Mouse (Mus musculus): ENCODE measurements around the gene Poc1a.

Poc1a gene

DNA sequence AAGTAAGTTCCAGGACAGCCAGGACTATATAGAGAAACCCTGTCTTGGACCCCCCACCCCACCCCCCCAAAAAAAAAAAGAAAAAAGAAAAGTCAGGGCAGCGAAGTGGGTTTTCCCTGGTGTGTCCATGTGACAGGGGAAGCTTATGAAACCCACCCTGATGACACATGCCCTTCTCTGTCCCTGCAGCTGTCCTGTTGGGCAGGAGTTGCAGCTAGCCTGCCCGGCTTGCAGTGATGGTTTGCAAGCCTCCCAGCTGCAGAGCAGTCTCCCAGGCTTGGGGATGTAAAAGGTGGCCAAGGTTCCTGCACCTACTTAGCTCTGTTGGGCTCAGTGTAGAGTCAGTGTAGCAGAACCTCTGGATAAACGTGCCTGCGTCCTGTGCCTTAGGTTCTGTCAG, 58.9 kb downstream of the Poc1a start:
- no peak for DNase-seq

DNA sequence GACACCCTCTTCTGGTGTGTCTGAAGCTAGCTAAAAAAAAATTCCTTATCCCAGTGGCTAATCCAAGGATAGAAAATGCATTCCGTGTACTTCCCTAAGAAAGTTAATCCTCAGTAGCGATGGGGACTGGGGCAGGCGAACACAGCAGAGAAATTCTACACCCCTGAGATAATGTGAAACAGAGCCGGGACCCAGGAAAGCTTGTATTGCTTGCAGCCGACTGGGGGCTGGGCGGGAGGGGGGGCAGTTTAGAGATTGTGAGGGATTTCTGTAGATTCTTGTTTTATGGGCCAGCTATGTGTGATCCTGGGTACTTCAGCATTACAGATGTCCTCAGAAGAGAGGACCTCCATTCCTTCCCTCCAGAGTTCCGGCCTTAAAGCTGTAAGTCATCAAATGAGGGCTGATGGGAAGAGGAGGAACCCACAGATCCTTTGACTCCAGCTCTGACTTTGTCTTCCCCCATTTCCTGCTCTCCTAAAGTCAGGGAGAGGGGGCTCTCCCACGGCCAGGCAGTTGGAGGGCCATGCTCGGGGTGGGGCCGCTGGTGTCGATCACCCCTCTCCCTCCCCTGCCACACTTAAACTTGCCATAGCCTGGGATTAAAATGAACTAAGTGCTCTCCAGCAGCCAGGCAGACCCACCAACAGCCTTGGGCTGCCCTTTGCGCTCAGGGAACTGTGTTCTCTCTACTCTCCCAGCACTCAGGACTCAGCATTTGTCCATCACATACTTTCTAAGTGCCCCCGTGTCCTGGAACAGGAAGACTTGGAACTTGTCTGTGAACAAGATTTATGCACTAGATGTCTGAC, 59.8 kb downstream of the Poc1a start:
- DNase-seq: no peak

DNA sequence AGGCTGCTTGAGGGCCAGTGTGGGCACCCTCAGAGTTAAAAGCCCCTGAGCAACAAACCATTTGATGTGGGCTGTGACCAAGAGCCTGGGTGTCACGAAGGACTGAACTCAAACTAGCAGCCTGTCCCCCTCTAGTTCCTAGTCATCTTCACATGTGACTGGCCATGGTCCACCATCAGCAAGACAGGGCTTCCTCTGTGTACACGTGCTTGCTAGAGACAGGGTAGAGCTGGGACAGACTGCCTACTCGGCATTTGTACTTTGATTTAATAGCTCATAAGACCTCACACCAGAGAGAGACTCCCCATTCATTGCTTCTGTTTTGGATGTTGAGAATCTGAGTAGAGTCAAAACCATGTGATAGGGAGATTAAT, 60.4 kb downstream of the Poc1a start:
- no peak for DNase-seq

DNA sequence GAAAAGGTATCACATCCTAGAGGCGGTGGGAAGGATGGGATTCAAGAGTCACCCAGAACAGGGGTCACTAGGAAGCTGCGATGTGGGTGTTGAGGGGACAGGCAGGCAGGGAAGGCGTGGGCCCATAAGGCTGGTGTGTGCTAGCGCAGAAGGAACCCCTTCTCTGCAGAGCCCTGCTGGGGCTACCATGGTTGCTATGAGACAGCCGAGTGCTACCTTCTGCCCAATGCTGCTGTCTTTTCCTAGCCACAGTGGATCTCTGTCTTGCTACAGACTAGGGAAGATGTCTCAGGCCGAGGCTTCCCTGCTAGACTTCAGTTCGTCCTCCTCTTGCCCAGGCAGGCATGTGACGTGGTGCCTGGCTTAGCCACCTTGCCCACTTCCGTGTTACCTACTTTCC, 61.7 kb downstream of the Poc1a start:
- no peak for DNase-seq

DNA sequence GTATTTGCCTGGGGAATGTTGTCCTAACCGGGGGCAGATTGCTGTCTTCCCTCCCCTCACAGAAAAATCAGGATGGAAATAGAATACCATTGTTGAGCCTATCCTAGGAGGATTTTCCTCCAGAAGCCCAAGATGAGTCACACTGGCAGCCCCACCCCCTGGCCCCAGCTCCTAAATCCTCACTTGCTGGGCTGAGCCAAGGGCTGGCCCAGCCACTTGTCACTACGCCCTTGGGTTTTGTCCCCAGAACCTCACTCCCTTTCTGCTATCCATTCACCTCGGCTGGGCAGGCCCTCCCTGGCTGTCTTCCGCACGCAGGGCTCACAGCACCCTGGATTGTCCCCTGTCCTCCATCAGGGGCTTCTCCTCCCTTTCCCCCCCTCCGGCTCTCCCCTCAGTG, 64.3 kb downstream of the Poc1a start:
- DNase-seq: peak; percentile 79

- no peak for DNase-seq
Measured at GRCm38 (mm10) chr9:106345630-106346029, 64.8 kb downstream of the Poc1a start.

- DNase-seq: no peak
Measured at GRCm38 (mm10) chr9:106348281-106348680, 67.4 kb downstream of the Poc1a start.

DNA sequence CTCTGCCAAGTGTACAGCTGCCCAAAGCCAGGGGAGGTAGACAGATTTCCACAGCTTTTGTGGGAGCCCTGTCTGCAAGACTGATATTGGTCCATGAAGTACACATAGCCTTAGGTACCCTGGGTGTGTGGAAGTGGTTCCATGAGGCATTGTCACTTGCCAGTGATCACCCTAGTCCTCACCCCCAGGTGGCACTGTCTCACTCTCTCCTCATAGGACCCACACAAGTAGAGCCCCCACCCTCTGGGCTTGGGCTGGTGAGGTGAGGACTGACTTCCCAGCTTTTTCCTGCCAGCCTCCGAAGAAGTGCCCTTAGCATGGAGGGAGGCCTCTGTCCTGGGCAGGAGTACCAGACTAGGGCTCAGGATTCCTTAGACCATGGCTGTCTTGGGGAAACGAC, 68.2 kb downstream of the Poc1a start:
- DNase-seq: no peak

DNA sequence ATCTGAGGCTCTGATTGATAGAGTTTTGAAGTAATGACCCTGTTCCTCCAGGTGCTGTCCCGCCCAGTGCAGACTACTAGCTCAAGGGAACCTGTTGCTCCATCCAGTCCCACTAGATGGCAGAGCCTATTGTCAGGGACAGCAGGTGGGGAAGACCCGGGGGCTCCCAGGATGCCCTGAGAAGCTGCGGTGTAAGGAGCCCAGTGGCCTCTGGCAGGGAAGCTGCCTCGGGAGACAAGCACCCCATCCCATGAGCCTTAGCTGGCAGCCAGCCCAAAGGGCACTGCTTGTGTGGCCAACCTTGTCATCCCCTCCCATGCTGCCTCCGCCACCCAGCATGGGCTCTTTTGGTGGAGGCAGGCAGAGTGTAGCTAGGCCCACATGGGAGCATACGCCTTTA, 70.3 kb downstream of the Poc1a start:
- no peak for DNase-seq

- DNase-seq: no peak
Measured at GRCm38 (mm10) chr9:106353779-106354178, 72.9 kb downstream of the Poc1a start.

GRCm38 (mm10) chr9:106354810-106355209, 73.9 kb downstream of the Poc1a start:
- DNase-seq: no peak

DNA sequence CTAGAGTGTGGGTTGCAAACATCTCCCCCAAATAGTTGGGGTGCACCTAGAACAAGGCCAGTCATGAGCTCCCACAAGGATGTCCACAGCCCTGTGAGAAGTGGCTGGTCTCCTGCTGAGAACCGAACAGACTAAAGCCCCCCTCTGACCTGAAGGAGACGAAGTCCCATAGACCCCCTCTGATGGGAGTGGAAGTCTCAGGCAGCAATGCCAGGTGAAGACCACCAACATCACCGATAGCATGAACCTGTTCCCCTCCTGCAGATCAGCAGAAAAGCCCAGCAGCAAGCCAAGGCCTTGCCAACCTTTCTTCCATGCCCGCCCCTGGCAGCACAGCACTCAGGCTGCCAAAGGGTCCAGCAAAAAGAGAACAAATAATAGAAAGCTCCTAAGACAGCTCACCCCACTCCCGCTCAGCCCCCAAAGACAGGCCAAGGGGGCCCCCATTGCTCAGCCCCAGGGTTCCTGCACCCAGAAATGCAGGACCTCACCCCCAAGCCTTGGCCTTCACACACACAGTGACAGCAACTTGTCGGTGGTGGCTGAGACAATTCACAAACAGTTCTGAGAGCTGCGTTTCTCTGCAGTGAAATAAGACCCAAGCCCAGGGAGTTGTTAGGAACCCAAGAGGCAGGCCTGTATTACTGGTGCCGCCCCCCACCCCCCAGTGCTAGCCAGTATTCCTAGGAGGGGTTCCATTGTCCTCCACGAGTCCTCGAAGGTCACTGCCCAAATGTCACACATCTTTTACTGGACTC, 74.5 kb downstream of the Poc1a start:
- DNase-seq: no peak

- DNase-seq: no peak
Measured at GRCm38 (mm10) chr9:106355975-106356286, 75.1 kb downstream of the Poc1a start.

GRCm38 (mm10) chr9:106356323-106356844, 75.5 kb downstream of the Poc1a start:
- no peak for DNase-seq

DNA sequence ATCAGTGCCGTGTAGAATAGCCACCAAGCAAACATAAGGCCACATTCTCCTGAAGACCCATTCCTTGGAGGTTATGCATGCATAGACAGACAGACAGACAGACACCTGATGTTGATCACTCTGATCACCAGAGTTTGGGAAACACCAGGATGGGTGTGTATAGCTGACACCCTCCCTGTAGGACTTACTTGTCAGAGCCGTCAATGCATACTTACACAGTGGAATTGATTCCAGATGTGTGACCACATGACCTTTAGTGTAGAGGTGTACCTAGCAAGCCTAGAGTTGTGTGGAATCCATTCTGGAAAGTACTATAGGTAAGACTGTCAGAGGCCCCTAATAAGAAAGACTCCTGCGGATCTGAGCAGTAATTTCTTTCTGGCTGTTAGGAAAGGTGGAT, 76.3 kb downstream of the Poc1a start:
- DNase-seq: no peak

- DNase-seq: no peak
Measured at GRCm38 (mm10) chr9:106359297-106359696, 78.4 kb downstream of the Poc1a start.

GRCm38 (mm10) chr9:106361140-106361539, 80.3 kb downstream of the Poc1a start:
- DNase-seq: no peak

GRCm38 (mm10) chr9:106365333-106365732, 84.5 kb downstream of the Poc1a start:
- DNase-seq: no peak

DNA sequence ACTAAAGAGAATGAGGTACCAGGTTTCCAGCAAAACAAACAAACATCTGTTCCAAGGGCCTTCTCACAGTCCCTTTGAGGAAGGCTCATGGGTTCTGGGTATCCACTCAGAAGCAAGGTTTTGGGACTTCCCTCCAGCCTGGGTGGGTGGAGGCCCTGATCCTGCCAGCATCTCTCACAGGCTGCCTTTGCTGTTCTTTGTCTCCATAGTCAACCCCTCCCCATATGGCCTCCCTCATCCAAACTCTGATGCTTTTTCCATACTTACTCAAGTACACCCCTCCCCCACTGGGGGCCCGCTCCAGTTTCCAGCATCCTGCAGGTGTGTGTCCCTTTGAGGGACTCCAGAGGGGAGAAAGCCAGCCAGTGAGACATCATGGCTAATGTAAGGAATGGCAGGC, 85.3 kb downstream of the Poc1a start:
- DNase-seq: no peak

GRCm38 (mm10) chr9:106367001-106367400, 86.1 kb downstream of the Poc1a start:
- no peak for DNase-seq

- peak; percentile 99 for DNase-seq
Measured at GRCm38 (mm10) chr9:106367592-106368111, 86.8 kb downstream of the Poc1a start.

GRCm38 (mm10) chr9:106368112-106368717, 87.4 kb downstream of the Poc1a start, which contains the start of gene Dusp7:
Gene Dusp7 (plus strand): TSS chr9:106368632.
- peak; percentile 87 for DNase-seq

- DNase-seq: no peak
Measured at GRCm38 (mm10) chr9:106368831-106369501, 88.1 kb downstream of the Poc1a start.

All from right cerebral cortex, adult 18-20 months (tissue).